16 mouse cellular contexts compared by ENCODE assay signal in genomic region chr4:128483891-128484290, GRCm38 (mm10).
"Had no signal": no experiment of that assay in that cellular context is flagged by ENCODE, and none has a peak within 500 bp of the region (broad histone marks: within the 10 kb centered on the region; RNA-seq: fewer than 3 reads in every experiment).

No protein-coding gene starts in this region.

- H3K9ac ChIP-seq: limb, embryonic 12.5 days; limb, embryonic 15.5 days; liver, embryonic 14.5 days; liver, postnatal 0 days; lung, embryonic 14.5 days; midbrain, embryonic 13.5 days had no signal

- H3K27ac ChIP-seq: layer of hippocampus, adult 2 months; limb, embryonic 12.5 days; limb, embryonic 15.5 days; liver, embryonic 14.5 days; macrophage; midbrain, embryonic 13.5 days had no signal

- H3K4me1 ChIP-seq: limb, embryonic 12.5 days; limb, embryonic 15.5 days; midbrain, embryonic 13.5 days had no signal

- H3K9me3 ChIP-seq: limb, embryonic 12.5 days; limb, embryonic 15.5 days; midbrain, embryonic 13.5 days had no signal

- H3K27me3 ChIP-seq: limb, embryonic 12.5 days; limb, embryonic 15.5 days; midbrain, embryonic 13.5 days had no signal

- H3K4me3 ChIP-seq: layer of hippocampus, adult 2 months; limb, embryonic 12.5 days; limb, embryonic 15.5 days; midbrain, embryonic 13.5 days had no signal

- H3K4me2 ChIP-seq: limb, embryonic 12.5 days; limb, embryonic 15.5 days; liver, embryonic 11.5 days; lung, embryonic 14.5 days; midbrain, embryonic 13.5 days had no signal

- ATAC-seq: liver, postnatal 0 days; lung, postnatal 0 days; midbrain, embryonic 13.5 days; midbrain, embryonic 16.5 days had no signal

- H3K36me3 ChIP-seq: limb, embryonic 12.5 days; limb, embryonic 15.5 days had no signal

- DNase-seq: kidney, adult 9 months; kidney, postnatal 14 days; layer of hippocampus, adult 9-11 months; liver, postnatal 0 days; lung, embryonic 14.5 days; thymus, adult 18-20 months; thymus, postnatal 36 days had no signal
